Mouse (Mus musculus) liver, embryonic 11.5 days (tissue): ENCODE results near the gene Thy1. TPM values are rescaled to one million over a fixed set of nuclear protein-coding genes. Genes with fewer than 3 reads are reported as not detected.

Source experiments
- ATAC-seq: fragments of 200-750 bp; cut with Nextera tagmentation; replicated peaks from 2 replicates; pipeline ENCODE4 v1.8.0; 2017; ENCODE audit warnings: moderate number of reproducible peaks, mild to moderate bottlenecking, moderate TSS enrichment, moderate library complexity; ENCODE audit not compliant: low FRiP score
- DNase-seq: peaks from one replicate; pipeline ENCODE4 v3.0.0-alpha.2; 2017; ENCODE audit warnings: low spot score
- H3K27ac ChIP-seq: fragments of 300-500 bp; sonication (generic); 2 replicates; pipeline ENCODE4 v1.5.1; 2014; ENCODE audit warnings: mild to moderate bottlenecking, low read depth, low read length, control low read depth
- H3K27me3 ChIP-seq: fragments of 300-500 bp; sonication (generic); replicated peaks from 2 replicates; pipeline ENCODE4 v1.6.1; 2014; ENCODE audit warnings: low read length, mixed read lengths; ENCODE audit not compliant: control insufficient read depth, insufficient read depth
- H3K36me3 ChIP-seq: fragments of 300-500 bp; sonication (generic); 2 replicates; pipeline ENCODE4 v1.6.1; 2014; ENCODE audit warnings: mild to moderate bottlenecking, low read length, moderate library complexity, mixed read lengths; ENCODE audit not compliant: control insufficient read depth, insufficient read depth
- H3K4me1 ChIP-seq: fragments of 300-500 bp; sonication (generic); replicated peaks from 2 replicates; pipeline ENCODE4 v1.6.1; 2014; ENCODE audit warnings: low read length, mixed read lengths; ENCODE audit not compliant: control insufficient read depth, insufficient read depth
- H3K4me2 ChIP-seq: fragments of 300-500 bp; sonication (generic); 2 replicates; pipeline ENCODE4 v1.6.1; 2014; ENCODE audit warnings: mild to moderate bottlenecking, control low read depth, moderate library complexity
- H3K4me3 ChIP-seq: fragments of 300-500 bp; sonication (generic); 2 replicates; pipeline ENCODE4 v1.5.1; 2014; ENCODE audit warnings: low read depth, low read length, control low read depth
- H3K9ac ChIP-seq: fragments of 300-500 bp; sonication (generic); 2 replicates; pipeline ENCODE4 v1.6.1; 2014; ENCODE audit warnings: low read depth, low read length, control low read depth
- H3K9me3 ChIP-seq: fragments of 300-500 bp; sonication (generic); 2 replicates; pipeline ENCODE4 v1.6.1; 2016; ENCODE audit warnings: low read length, inconsistent platforms, mixed read lengths; ENCODE audit not compliant: control insufficient read depth
- WGBS: fragments of 180-500 bp; shearing (Covaris S2); extraction: QIAGEN DNeasy Blood & Tissue Kit; methylation state at CpG from one replicate; pipeline ENCODE4 v1.1.7; 2014; 5-methylcytosine and 5-hydroxymethylcytosine counted together
- polyA plus RNA-seq: library from polyadenylated mRNA; unstranded; fragments of >200 nt; fragmentation: Nextera tagmentation; extraction: Ambion mirVana; gene quantifications from 2 replicates; pipeline ENCODE4 v1.2.1, GENCODE M21; 2014

The Thy1 gene
- polyA plus RNA-seq, 1 experiment from 2014 or later = 0.18 TPM

DNA sequence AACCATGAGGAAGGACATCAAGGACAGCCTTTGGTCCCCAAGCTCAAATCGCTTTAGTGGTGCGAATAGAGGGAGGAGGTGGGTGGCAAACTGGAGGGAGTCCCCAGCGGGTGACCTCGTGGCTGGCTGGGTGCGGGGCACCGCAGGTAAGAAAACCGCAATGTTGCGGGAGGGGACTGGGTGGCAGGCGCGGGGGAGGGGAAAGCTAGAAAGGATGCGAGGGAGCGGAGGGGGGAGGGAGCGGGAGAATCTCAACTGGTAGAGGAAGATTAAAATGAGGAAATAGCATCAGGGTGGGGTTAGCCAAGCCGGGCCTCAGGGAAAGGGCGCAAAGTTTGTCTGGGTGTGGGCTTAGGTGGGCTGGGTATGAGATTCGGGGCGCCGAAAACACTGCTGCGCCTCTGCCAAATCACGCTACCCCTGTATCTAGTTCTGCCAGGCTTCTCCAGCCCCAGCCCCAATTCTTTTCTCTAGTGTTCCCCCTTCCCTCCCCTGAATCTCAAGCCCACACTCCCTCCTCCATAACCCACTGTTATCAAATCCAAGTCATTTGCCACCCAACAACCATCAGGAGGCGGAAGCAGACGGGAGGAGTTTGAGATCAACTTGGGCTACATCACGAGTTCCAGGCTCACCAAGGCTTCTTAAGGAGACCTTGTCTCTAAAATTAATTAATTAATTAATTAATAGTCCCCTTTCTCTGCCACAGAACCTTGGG lies 683 bp downstream of the Thy1 start:
- H3K4me3 ChIP-seq = peak overlapping the region; percentile 7; the same call in 1 of the 2 replicates
- DNase-seq (no peak), ATAC-seq (no peak)
- H3K4me1 ChIP-seq = peaks cover 7% of the 10 kb centered on the region
- no peaks in the 10 kb centered on the region for H3K9me3 ChIP-seq
- H3K4me2 ChIP-seq = peak overlapping the region; percentile 51
- H3K27ac ChIP-seq = no peak overlapping the region
- 3% methylated on average over 20 of the region's 23 CpGs for WGBS
- no peaks in the 10 kb centered on the region for H3K36me3 ChIP-seq
- H3K27me3 ChIP-seq = peaks cover 65% of the 10 kb centered on the region
- H3K9ac ChIP-seq = no peak overlapping the region

GRCm38 (mm10) chr9:44044426-44045157 lies 1.4 kb downstream of the Thy1 start:
- peaks cover 65% of the 10 kb centered on the region for H3K27me3 ChIP-seq
- H3K27ac ChIP-seq = no peak overlapping the region
- H3K9ac ChIP-seq = no peak overlapping the region
- H3K4me1 ChIP-seq = peaks cover 7% of the 10 kb centered on the region
- DNase-seq (no peak), ATAC-seq (no peak)
- H3K4me3 ChIP-seq = no peak overlapping the region
- no peak overlapping the region for H3K4me2 ChIP-seq
- H3K36me3 ChIP-seq = no peaks in the 10 kb centered on the region
- 38% methylated on average over 14 of the region's 14 CpGs for WGBS
- no peaks in the 10 kb centered on the region for H3K9me3 ChIP-seq

DNA sequence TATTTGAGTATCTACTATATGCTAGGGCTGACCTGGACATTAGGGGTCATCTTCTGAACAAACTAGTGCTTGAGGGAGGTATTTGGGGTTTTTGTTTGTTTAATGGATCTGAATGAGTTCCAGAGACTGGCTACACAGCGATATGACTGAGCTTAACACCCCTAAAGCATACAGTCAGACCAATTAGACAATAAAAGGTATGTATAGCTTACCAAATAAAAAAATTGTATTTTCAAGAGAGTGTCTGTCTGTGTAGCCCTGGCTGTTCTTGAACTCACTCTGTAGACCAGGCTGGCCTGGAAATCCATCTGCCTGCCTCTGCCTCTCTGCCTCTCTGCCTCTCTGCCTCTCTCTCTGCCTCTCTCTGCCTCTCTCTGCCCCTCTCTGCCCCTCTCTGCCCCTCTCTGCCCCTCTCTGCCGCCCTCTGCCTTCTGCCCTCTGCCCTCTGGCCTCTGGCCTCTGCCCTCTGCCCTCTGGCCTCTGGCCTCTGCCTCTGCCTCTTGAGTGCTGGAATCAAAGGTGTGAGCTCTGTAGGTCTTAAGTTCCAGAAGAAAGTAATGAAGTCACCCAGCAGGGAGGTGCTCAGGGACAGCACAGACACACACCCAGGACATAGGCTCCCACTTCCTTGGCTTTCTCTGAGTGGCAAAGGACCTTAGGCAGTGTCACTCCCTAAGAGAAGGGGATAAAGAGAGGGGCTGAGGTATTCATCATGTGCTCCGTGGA lies 2.1 kb downstream of the Thy1 start:
- Histone ChIP-seq H3K27ac (no peak overlapping the region), H3K4me1 (peaks cover 7% of the 10 kb centered on the region), H3K9me3 (no peaks in the 10 kb centered on the region), H3K4me3 (no peak overlapping the region), H3K36me3 (no peaks in the 10 kb centered on the region), H3K27me3 (peaks cover 65% of the 10 kb centered on the region), H3K4me2 (no peak overlapping the region), H3K9ac (no peak overlapping the region)
- no peak for DNase-seq
- 65% methylated on average over 3 of the region's 3 CpGs for WGBS
- ATAC-seq = no peak

- Histone ChIP-seq H3K36me3 (no peaks in the 10 kb centered on the region), H3K9ac (no peak overlapping the region), H3K4me1 (peaks cover 7% of the 10 kb centered on the region), H3K4me3 (no peak overlapping the region), H3K4me2 (no peak overlapping the region), H3K27me3 (peaks cover 64% of the 10 kb centered on the region), H3K27ac (no peak overlapping the region), H3K9me3 (no peaks in the 10 kb centered on the region)
- WGBS = 82% methylated on average over 5 of the region's 5 CpGs
- ATAC-seq (no peak), DNase-seq (no peak)
These were observed 2.7 kb downstream of the Thy1 start for GRCm38 (mm10) chr9:44045884-44046272.

DNA sequence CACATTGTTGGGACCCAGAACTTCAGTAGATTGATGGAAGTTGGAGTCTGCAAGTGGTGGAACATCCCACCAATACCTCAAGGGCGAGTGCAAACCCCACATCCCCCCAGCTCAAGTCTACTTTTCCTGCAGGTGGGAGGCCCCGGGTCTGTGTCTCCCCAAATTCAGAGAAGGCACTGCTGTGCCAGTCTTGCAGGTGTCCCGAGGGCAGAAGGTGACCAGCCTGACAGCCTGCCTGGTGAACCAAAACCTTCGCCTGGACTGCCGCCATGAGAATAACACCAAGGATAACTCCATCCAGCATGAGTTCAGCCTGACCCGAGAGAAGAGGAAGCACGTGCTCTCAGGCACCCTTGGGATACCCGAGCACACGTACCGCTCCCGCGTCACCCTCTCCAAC lies 3.2 kb downstream of the Thy1 start:
- Histone ChIP-seq H3K4me2 (no peak overlapping the region), H3K27me3 (peaks cover 60% of the 10 kb centered on the region), H3K4me1 (peaks cover 7% of the 10 kb centered on the region), H3K9me3 (no peaks in the 10 kb centered on the region), H3K36me3 (no peaks in the 10 kb centered on the region), H3K27ac (no peak overlapping the region), H3K9ac (no peak overlapping the region), H3K4me3 (no peak overlapping the region)
- no peak for ATAC-seq
- WGBS = 81% methylated on average over 12 of the region's 12 CpGs
- DNase-seq = no peak

GRCm38 (mm10) chr9:44047071-44047470 lies 3.9 kb downstream of the Thy1 start:
- no peak overlapping the region for H3K4me3 ChIP-seq
- no peaks in the 10 kb centered on the region for H3K9me3 ChIP-seq
- no peak overlapping the region for H3K4me2 ChIP-seq
- H3K27me3 ChIP-seq = peaks cover 55% of the 10 kb centered on the region
- no peak for DNase-seq
- 44% methylated on average over 6 of the region's 6 CpGs for WGBS
- ATAC-seq = no peak
- no peak overlapping the region for H3K27ac ChIP-seq
- peaks cover 7% of the 10 kb centered on the region for H3K4me1 ChIP-seq
- no peak overlapping the region for H3K9ac ChIP-seq
- H3K36me3 ChIP-seq = no peaks in the 10 kb centered on the region

GRCm38 (mm10) chr9:44047571-44048490 lies 4.6 kb downstream of the Thy1 start:
- H3K9ac ChIP-seq = no peak overlapping the region
- H3K27me3 ChIP-seq = peaks cover 49% of the 10 kb centered on the region
- H3K9me3 ChIP-seq = no peaks in the 10 kb centered on the region
- no peaks in the 10 kb centered on the region for H3K36me3 ChIP-seq
- no peak overlapping the region for H3K4me2 ChIP-seq
- H3K4me3 ChIP-seq = no peak overlapping the region
- H3K4me1 ChIP-seq = peaks cover 7% of the 10 kb centered on the region
- H3K27ac ChIP-seq = no peak overlapping the region
- DNase-seq = no peak
- 56% methylated on average over 14 of the region's 14 CpGs for WGBS
- ATAC-seq = no peak
